Mouse (Mus musculus): ENCODE measurements around the gene Ddn. TPM values are rescaled to one million over a fixed set of nuclear protein-coding genes. Genes with fewer than 3 reads are reported as not detected.

The Ddn gene
- polyA plus RNA-seq (2015; fragmentation: Nextera tagmentation; extraction: Ambion mirVana): 0.07 TPM in 1 of 2 replicates, not detected in the other

- Histone ChIP-seq H3K4me1 (peaks cover 40% of the 10 kb centered on the region), H3K27ac (no peak within 1 kb of the TSS), H3K27me3 (peaks cover 68% of the 10 kb centered on the region), H3K9ac (peak within 1 kb of the TSS; percentile 68), H3K4me2 (peak within 1 kb of the TSS; percentile 88), H3K9me3 (no peaks in the 10 kb centered on the region), H3K4me3 (peak within 1 kb of the TSS; percentile 52), H3K36me3 (peaks cover 36% of the 10 kb centered on the region)
- ATAC-seq (ENCODE audit: insufficient number of reproducible peaks, insufficient read depth, low FRiP score, low TSS enrichment, low read depth): no peak
- 45% methylated on average over 3 of the region's 3 CpGs for WGBS
These were observed at the start of gene Ddn for GRCm38 (mm10) chr15:98809390-98809789. Gene Ddn (minus strand): TSS chr15:98809490.

GRCm38 (mm10) chr15:98854214-98854613 lies 44.9 kb upstream of the Ddn start:
- Histone ChIP-seq H3K4me1 (no peaks in the 10 kb centered on the region), H3K27ac (no peak overlapping the region), H3K4me2 (no peak overlapping the region), H3K9me3 (no peaks in the 10 kb centered on the region), H3K9ac (no peak overlapping the region), H3K4me3 (no peak overlapping the region), H3K27me3 (no peaks in the 10 kb centered on the region), H3K36me3 (peaks cover 100% of the 10 kb centered on the region)
- WGBS: 94% methylated on average over 16 of the region's 16 CpGs
- ATAC-seq (ENCODE audit: insufficient number of reproducible peaks, insufficient read depth, low FRiP score, low TSS enrichment, low read depth): no peak

- Histone ChIP-seq H3K9ac (no peak overlapping the region), H3K4me3 (no peak overlapping the region), H3K27ac (no peak overlapping the region), H3K27me3 (no peaks in the 10 kb centered on the region), H3K9me3 (no peaks in the 10 kb centered on the region), H3K4me1 (no peaks in the 10 kb centered on the region), H3K4me2 (no peak overlapping the region), H3K36me3 (peaks cover 100% of the 10 kb centered on the region)
- WGBS: 93% methylated on average over 28 of the region's 28 CpGs
- ATAC-seq (ENCODE audit: insufficient number of reproducible peaks, insufficient read depth, low FRiP score, low TSS enrichment, low read depth): no peak
These were observed 44.1 kb upstream of the Ddn start for GRCm38 (mm10) chr15:98853161-98853937.

GRCm38 (mm10) chr15:98852733-98853132 lies 43.4 kb upstream of the Ddn start:
- no peak for ATAC-seq (ENCODE audit: insufficient number of reproducible peaks, insufficient read depth, low FRiP score, low TSS enrichment, low read depth)
- no peak overlapping the region for H3K9ac ChIP-seq
- H3K4me1 ChIP-seq: no peaks in the 10 kb centered on the region
- no peak overlapping the region for H3K4me2 ChIP-seq
- no peak overlapping the region for H3K27ac ChIP-seq
- peaks cover 100% of the 10 kb centered on the region for H3K36me3 ChIP-seq
- no peak overlapping the region for H3K4me3 ChIP-seq
- 89% methylated on average over 9 of the region's 9 CpGs for WGBS
- H3K9me3 ChIP-seq: no peaks in the 10 kb centered on the region
- no peaks in the 10 kb centered on the region for H3K27me3 ChIP-seq

GRCm38 (mm10) chr15:98852071-98852470 lies 42.8 kb upstream of the Ddn start:
- Histone ChIP-seq H3K4me1 (no peaks in the 10 kb centered on the region), H3K27ac (no peak overlapping the region), H3K4me2 (no peak overlapping the region), H3K9me3 (no peaks in the 10 kb centered on the region), H3K4me3 (no peak overlapping the region), H3K27me3 (no peaks in the 10 kb centered on the region), H3K36me3 (peaks cover 100% of the 10 kb centered on the region), H3K9ac (no peak overlapping the region)
- 91% methylated on average over 9 of the region's 9 CpGs for WGBS
- ATAC-seq (ENCODE audit: insufficient number of reproducible peaks, insufficient read depth, low FRiP score, low TSS enrichment, low read depth): no peak

- Histone ChIP-seq H3K9ac (no peak overlapping the region), H3K4me3 (no peak overlapping the region), H3K36me3 (peaks cover 100% of the 10 kb centered on the region), H3K4me1 (no peaks in the 10 kb centered on the region), H3K27me3 (no peaks in the 10 kb centered on the region), H3K9me3 (no peaks in the 10 kb centered on the region), H3K4me2 (no peak overlapping the region), H3K27ac (no peak overlapping the region)
- no peak for ATAC-seq (ENCODE audit: insufficient number of reproducible peaks, insufficient read depth, low FRiP score, low TSS enrichment, low read depth)
- 91% methylated on average over 21 of the region's 21 CpGs for WGBS
These were observed 42.0 kb upstream of the Ddn start for GRCm38 (mm10) chr15:98851229-98851818.

- Histone ChIP-seq H3K36me3 (peaks cover 100% of the 10 kb centered on the region), H3K27ac (no peak overlapping the region)
- 92% methylated on average over 14 of the region's 14 CpGs for WGBS
These were observed 41.4 kb upstream of the Ddn start for GRCm38 (mm10) chr15:98850668-98851067.

GRCm38 (mm10) chr15:98849956-98850600 lies 40.8 kb upstream of the Ddn start:
- Histone ChIP-seq H3K4me1 (no peaks in the 10 kb centered on the region), H3K27me3 (no peaks in the 10 kb centered on the region), H3K9ac (no peak overlapping the region; the same call in 1 of the 2 replicates), H3K9me3 (no peaks in the 10 kb centered on the region), H3K4me3 (no peak overlapping the region), H3K4me2 (no peak overlapping the region), H3K36me3 (peaks cover 100% of the 10 kb centered on the region), H3K27ac (no peak overlapping the region)
- WGBS: 89% methylated on average over 16 of the region's 16 CpGs
- no peak for ATAC-seq (ENCODE audit: insufficient number of reproducible peaks, insufficient read depth, low FRiP score, low TSS enrichment, low read depth)

More at GRCm38 (mm10) chr15:98850668-98851067, 41.4 kb upstream of the Ddn start:
- no peak for ATAC-seq (ENCODE audit: insufficient number of reproducible peaks, insufficient read depth, low FRiP score, low TSS enrichment, low read depth)
- Histone ChIP-seq H3K4me2 (no peak overlapping the region), H3K27me3 (no peaks in the 10 kb centered on the region), H3K9me3 (no peaks in the 10 kb centered on the region), H3K4me1 (no peaks in the 10 kb centered on the region), H3K9ac (no peak overlapping the region), H3K4me3 (no peak overlapping the region)

- no peak overlapping the region for H3K4me3 ChIP-seq
- no peak overlapping the region for H3K9ac ChIP-seq
- H3K4me2 ChIP-seq: no peak overlapping the region
- H3K27me3 ChIP-seq: no peaks in the 10 kb centered on the region
- no peaks in the 10 kb centered on the region for H3K9me3 ChIP-seq
- no peak overlapping the region for H3K27ac ChIP-seq
- no peak for ATAC-seq (ENCODE audit: insufficient number of reproducible peaks, insufficient read depth, low FRiP score, low TSS enrichment, low read depth)
- WGBS: 93% methylated on average over 11 of the region's 11 CpGs
- H3K4me1 ChIP-seq: no peaks in the 10 kb centered on the region
- H3K36me3 ChIP-seq: peaks cover 100% of the 10 kb centered on the region
These were observed 39.9 kb upstream of the Ddn start for GRCm38 (mm10) chr15:98849165-98849564.

GRCm38 (mm10) chr15:98846140-98846539 lies 36.9 kb upstream of the Ddn start:
- Histone ChIP-seq H3K36me3 (peaks cover 100% of the 10 kb centered on the region), H3K4me3 (no peak overlapping the region), H3K9me3 (no peaks in the 10 kb centered on the region), H3K4me2 (no peak overlapping the region), H3K4me1 (no peaks in the 10 kb centered on the region), H3K27me3 (no peaks in the 10 kb centered on the region), H3K9ac (no peak overlapping the region), H3K27ac (no peak overlapping the region)
- WGBS: 87% methylated on average over 8 of the region's 8 CpGs
- no peak for ATAC-seq (ENCODE audit: insufficient number of reproducible peaks, insufficient read depth, low FRiP score, low TSS enrichment, low read depth)

- Histone ChIP-seq H3K9me3 (no peaks in the 10 kb centered on the region), H3K27ac (no peak overlapping the region), H3K36me3 (peaks cover 100% of the 10 kb centered on the region), H3K4me1 (no peaks in the 10 kb centered on the region), H3K4me2 (no peak overlapping the region), H3K27me3 (no peaks in the 10 kb centered on the region), H3K9ac (no peak overlapping the region), H3K4me3 (no peak overlapping the region)
- WGBS: 90% methylated on average over 2 of the region's 2 CpGs
- ATAC-seq (ENCODE audit: insufficient number of reproducible peaks, insufficient read depth, low FRiP score, low TSS enrichment, low read depth): no peak
These were observed 35.9 kb upstream of the Ddn start for GRCm38 (mm10) chr15:98845149-98845548.

All from embryonic facial prominence, embryonic 13.5 days (tissue).